Mouse (Mus musculus): ENCODE measurements around the gene Rapgef5.

- TF ChIP-seq E2F4 (IDR thresholded peaks at IDR 0.05; ENCODE audit: insufficient replicate concordance, low read depth, low read length) (no peak), CTCF (conservative IDR thresholded peaks at IDR 0.05 in 1 of 2, IDR thresholded peaks at IDR 0.05 in 1 of 2; ENCODE audit: low read depth in 2 of 2, low read length in 2 of 2) (no peak)
These were observed 148.4 kb downstream of the Rapgef5 start for GRCm38 (mm10) chr12:117664644-117665043.

Data from CH12.LX (cell line).